11 mouse cellular contexts compared by ENCODE assay signal in the genomic region with DNA sequence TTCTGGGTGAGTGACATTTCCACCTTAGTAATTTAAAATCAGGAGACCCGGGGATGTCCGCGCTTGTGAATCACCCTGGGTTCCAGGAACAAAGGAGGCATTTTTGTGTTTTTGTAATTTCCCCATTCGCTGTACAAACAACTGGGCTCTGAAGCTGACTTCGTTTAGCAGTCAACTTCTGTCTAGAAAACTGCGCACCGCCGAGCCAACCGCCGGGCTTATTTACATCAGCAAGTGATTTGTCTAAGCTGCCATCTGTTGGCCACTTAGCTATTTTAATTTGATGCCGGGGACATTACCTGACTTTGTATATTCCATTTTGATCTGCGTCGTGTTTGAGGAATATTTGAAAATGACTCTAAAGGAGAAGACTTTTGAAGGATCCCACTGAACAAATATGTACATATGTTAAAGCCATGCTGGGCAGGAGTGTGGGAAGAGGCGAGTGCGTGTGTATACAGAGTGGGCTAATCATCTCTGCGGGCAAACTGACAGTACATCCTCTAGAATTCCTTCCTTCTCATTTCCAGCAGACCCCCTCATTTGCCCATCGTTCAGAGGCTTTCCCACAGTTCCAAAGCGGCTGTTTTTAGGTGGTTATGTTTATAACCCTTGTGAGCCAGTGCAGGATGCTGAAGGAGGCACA.
DNase-seq lines count a peak whose midpoint lies in the region; ATAC-seq and TF ChIP-seq lines count a peak whose summit lies in the region.
"Had no signal": no experiment of that assay in that cellular context is flagged by ENCODE, and none has a peak within 500 bp of the region (broad histone marks: within the 10 kb centered on the region; RNA-seq: fewer than 3 reads in every experiment).

No protein-coding gene starts in this region.

- 55% methylated on average over 18 of the region's 18 CpGs for WGBS in heart, embryonic 12.5 days
- 20% methylated on average over 18 of the region's 18 CpGs for WGBS in midbrain, postnatal 0 days
- WGBS in liver, embryonic 11.5 days, result 50% methylated on average over 18 of the region's 18 CpGs

- ATAC-seq in heart, embryonic 12.5 days (ENCODE audit: insufficient number of reproducible peaks, low FRiP score), result no peak
- ATAC-seq in hematopoietic stem cell, adult 5-6 weeks (replicated peaks in 1 of 2; ENCODE audit: insufficient read depth in 1 of 2, low FRiP score in 2 of 2, low TSS enrichment in 1 of 2, low read depth in 1 of 2, poor library complexity in 2 of 2, severe bottlenecking in 2 of 2), result peak; percentile 25 to 27; a peak in 1 of 4 replicates
- no peak for ATAC-seq in midbrain, postnatal 0 days (ENCODE audit: low FRiP score)
- ATAC-seq in activated CD4-positive, CD25-positive, alpha-beta regulatory T cell, adult 4 months, result no peak
- ATAC-seq in liver, embryonic 11.5 days (replicated peaks; ENCODE audit: low FRiP score), result no peak

- no peak overlapping the region for H3K27ac ChIP-seq in heart, embryonic 12.5 days (ENCODE audit: poor library complexity, severe bottlenecking)
- H3K27ac ChIP-seq in midbrain, postnatal 0 days (ENCODE audit: low read depth, low read length), result no peak overlapping the region
- no peak overlapping the region for H3K27ac ChIP-seq in liver, embryonic 11.5 days (ENCODE audit: low read depth, low read length)
- H3K27ac ChIP-seq: gastrocnemius, adult 2 months; left cerebral cortex, adult 2 months had no signal

- peak; percentile 47 for TF ChIP-seq CTCF in midbrain, postnatal 0 days (IDR thresholded peaks at IDR 0.05)

- no peak for DNase-seq in heart, postnatal 36 days
- peak; percentile 63 to 75 for DNase-seq in cerebellum, postnatal 10 days
- DNase-seq in midbrain, postnatal 0 days (ENCODE audit: low spot score), result peak; percentile 74
- DNase-seq in adrenal gland, adult 2 months, result no peak
- DNase-seq in liver, embryonic 11.5 days (ENCODE audit: low spot score), result no peak
- DNase-seq: gastrocnemius, adult 2 months had no signal

- H3K4me1 ChIP-seq in heart, embryonic 12.5 days (replicated peaks), result peaks cover 12% of the 10 kb centered on the region; the same call in 1 of the 2 replicates
- peaks cover 8% of the 10 kb centered on the region for H3K4me1 ChIP-seq in midbrain, postnatal 0 days (ENCODE audit: insufficient read depth, low read length)
- H3K4me1 ChIP-seq in liver, embryonic 11.5 days (replicated peaks; ENCODE audit: control insufficient read depth, insufficient read depth, low read length), result no peaks in the 10 kb centered on the region

- H3K36me3 ChIP-seq in heart, embryonic 12.5 days, result no peaks in the 10 kb centered on the region
- H3K36me3 ChIP-seq in midbrain, postnatal 0 days (ENCODE audit: insufficient read depth, low read length), result no peaks in the 10 kb centered on the region
- no peaks in the 10 kb centered on the region for H3K36me3 ChIP-seq in liver, embryonic 11.5 days (ENCODE audit: control insufficient read depth, insufficient read depth, low read length)

- intact Hi-C loops in heart, postnatal 36 days (cut with DNase I), result no loop called here

- H3K4me2 ChIP-seq in heart, embryonic 12.5 days, result peak overlapping the region; percentile 13; the same call in 1 of the 2 replicates
- peak overlapping the region; percentile 38 for H3K4me2 ChIP-seq in midbrain, postnatal 0 days (ENCODE audit: low read depth, low read length, poor library complexity, severe bottlenecking)
- H3K4me2 ChIP-seq in liver, embryonic 11.5 days, result no peak overlapping the region

- no peak overlapping the region for H3K9ac ChIP-seq in heart, embryonic 12.5 days
- H3K9ac ChIP-seq in midbrain, postnatal 0 days (replicated peaks; ENCODE audit: low read length, poor library complexity, severe bottlenecking), result no peak overlapping the region
- no peak overlapping the region for H3K9ac ChIP-seq in liver, embryonic 11.5 days (ENCODE audit: low read depth, low read length)

- H3K27me3 ChIP-seq in heart, embryonic 12.5 days (replicated peaks), result 0 out of 2 replicates have a peak, but pooled peaks cover 9% of the 10 kb centered on the region
- H3K27me3 ChIP-seq in midbrain, postnatal 0 days (ENCODE audit: insufficient read depth, low read length), result no peaks in the 10 kb centered on the region
- H3K27me3 ChIP-seq in liver, embryonic 11.5 days (replicated peaks; ENCODE audit: control insufficient read depth, insufficient read depth, low read length), result peaks cover 13% of the 10 kb centered on the region

- H3K4me3 ChIP-seq in heart, embryonic 12.5 days, result no peak overlapping the region
- H3K4me3 ChIP-seq in midbrain, postnatal 0 days (ENCODE audit: low read depth, low read length), result peak overlapping the region; percentile 5; the same call in 1 of the 2 replicates
- H3K4me3 ChIP-seq in liver, embryonic 11.5 days (ENCODE audit: low read depth, low read length), result no peak overlapping the region
- H3K4me3 ChIP-seq: gastrocnemius, adult 2 months; left cerebral cortex, adult 2 months; myocyte had no signal

- no peaks in the 10 kb centered on the region for H3K9me3 ChIP-seq in heart, embryonic 12.5 days (replicated peaks)
- H3K9me3 ChIP-seq in midbrain, postnatal 0 days (ENCODE audit: low read length), result no peaks in the 10 kb centered on the region
- H3K9me3 ChIP-seq in liver, embryonic 11.5 days (ENCODE audit: control insufficient read depth, low read length), result no peaks in the 10 kb centered on the region

Comparison
In these comparisons a context has a peak if more than half of its experiments do, and no peak if none do; other contexts are left out.
1. ATAC-seq: peak in hematopoietic stem cell, adult 5-6 weeks (2 of 2); none in heart, embryonic 12.5 days (single experiment), midbrain, postnatal 0 days (single experiment), activated CD4-positive, CD25-positive, alpha-beta regulatory T cell, adult 4 months (single experiment) and liver, embryonic 11.5 days (single experiment).
2. DNase-seq: peak in cerebellum, postnatal 10 days (2 of 2) and midbrain, postnatal 0 days (single experiment); none in heart, postnatal 36 days (0 of 2), adrenal gland, adult 2 months (single experiment) and liver, embryonic 11.5 days (single experiment).